Mouse (Mus musculus) CH12.LX (cell line): ENCODE data around the gene Aebp2. TPM values are rescaled to one million over a fixed set of nuclear protein-coding genes. Genes with fewer than 3 reads are reported as not detected.

Experiments used
- DNase-seq: peaks from one replicate; pipeline ENCODE4 v3.0.0-alpha.2; 2013; ENCODE audit errors: extremely low read depth
- H3K27ac ChIP-seq: 2 replicates; pipeline ENCODE4 v1.5.1; 2012; ENCODE audit warnings: low read depth, mild to moderate bottlenecking, control low read depth, moderate library complexity; ENCODE audit not compliant: insufficient read depth
- H3K27me3 ChIP-seq: replicated peaks from 2 replicates; pipeline ENCODE3; 2012; ENCODE audit warnings: inconsistent platforms
- H3K36me3 ChIP-seq, 2 experiments: replicated peaks in 1 of 2; 2 replicates each; pipeline versions ENCODE3 to v1.6.1; 2012; ENCODE audit warnings: inconsistent platforms in 1 of 2, low read length in 1 of 2, mild to moderate bottlenecking in 1 of 2, mixed read lengths in 1 of 2, moderate library complexity in 1 of 2; ENCODE audit not compliant: control insufficient read depth in 1 of 2, insufficient read depth in 1 of 2
- H3K4me1 ChIP-seq, 2 experiments: 2 replicates each; pipeline ENCODE4 v1.6.1; 2012; ENCODE audit warnings: inconsistent platforms in 1 of 2, moderate library complexity in 1 of 2; ENCODE audit not compliant: insufficient read depth in 2 of 2, control insufficient read depth in 1 of 2
- H3K4me2 ChIP-seq: 2 replicates; pipeline ENCODE4 v1.6.1; 2012; ENCODE audit warnings: low read depth, mild to moderate bottlenecking, control low read depth; ENCODE audit not compliant: poor library complexity, insufficient read depth, severe bottlenecking
- H3K4me3 ChIP-seq, 3 experiments: fragments of 150-350 bp in 1 of 3; sonication (generic) in 1 of 3; replicated peaks in 1 of 3; 2 replicates each; pipeline versions ENCODE3 to v1.5.1; 2011 to 2012; ENCODE audit warnings: low read depth in 2 of 3, low read length in 2 of 3, mild to moderate bottlenecking in 2 of 3, moderate library complexity in 2 of 3, control low read depth in 1 of 3, improper control_type of control experiment in 1 of 3, inconsistent platforms in 1 of 3, mixed read lengths in 1 of 3; ENCODE audit not compliant: poor library complexity in 1 of 3
- H3K79me2 ChIP-seq: replicated peaks from 2 replicates; pipeline ENCODE4 v1.6.1; 2012; ENCODE audit warnings: mild to moderate bottlenecking, moderate library complexity; ENCODE audit not compliant: control insufficient read depth, poor library complexity, insufficient read depth, severe bottlenecking; ENCODE audit errors: extremely low read depth
- H3K9ac ChIP-seq: 2 replicates; pipeline ENCODE4 v1.6.1; 2012; ENCODE audit warnings: low read depth, mild to moderate bottlenecking, control low read depth, moderate library complexity; ENCODE audit not compliant: insufficient read depth
- H3K9me3 ChIP-seq: replicated peaks from 2 replicates; pipeline ENCODE3; 2012; ENCODE audit warnings: low read length, inconsistent platforms, mixed read lengths
- BHLHE40 ChIP-seq: IDR thresholded peaks from 2 replicates; pipeline ENCODE4 v1.6.1; 2011; ENCODE audit warnings: mild to moderate bottlenecking, low read depth, low read length, improper control_type of control experiment
- CHD1 ChIP-seq: IDR thresholded peaks from 2 replicates; pipeline ENCODE4 v1.6.1; 2012; ENCODE audit warnings: low read depth, low read length, improper control_type of control experiment, inconsistent platforms
- CHD2 ChIP-seq: IDR thresholded peaks from 2 replicates; pipeline ENCODE4 v1.6.1; 2011; ENCODE audit warnings: low read length, improper control_type of control experiment
- CTCF ChIP-seq, 2 experiments: IDR thresholded peaks in 1 of 2; conservative IDR thresholded peaks in 1 of 2; 2 replicates each; pipeline ENCODE4 v1.5.1; 2011 to 2012; ENCODE audit warnings: low read depth in 2 of 2, low read length in 2 of 2, improper control_type of control experiment in 1 of 2, inconsistent platforms in 1 of 2, mild to moderate bottlenecking in 1 of 2, moderate library complexity in 1 of 2
- E2F4 ChIP-seq: IDR thresholded peaks from 2 replicates; pipeline ENCODE4 v1.6.1; 2011; ENCODE audit warnings: low read depth, low read length, improper control_type of control experiment; ENCODE audit not compliant: insufficient replicate concordance
- ELF1 ChIP-seq: IDR thresholded peaks from 2 replicates; pipeline ENCODE4 v1.6.1; 2014; ENCODE audit warnings: low read depth, mild to moderate bottlenecking, inconsistent platforms, low read length, improper control_type of control experiment
- EP300 ChIP-seq: IDR thresholded peaks from 2 replicates; pipeline ENCODE4 v1.6.1; 2011; ENCODE audit warnings: low read length, improper control_type of control experiment
- ETS1 ChIP-seq: conservative IDR thresholded peaks from 2 replicates; pipeline ENCODE4 v1.6.1; 2012; ENCODE audit warnings: low read depth, mild to moderate bottlenecking, inconsistent platforms, low read length, improper control_type of control experiment, moderate library complexity
- GABPA ChIP-seq: IDR thresholded peaks from 2 replicates; pipeline ENCODE4 v1.6.1; 2012; ENCODE audit warnings: low read depth, low read length, improper control_type of control experiment, inconsistent platforms; ENCODE audit not compliant: insufficient replicate concordance
- IRF4 ChIP-seq: IDR thresholded peaks from 2 replicates; pipeline ENCODE4 v1.6.1; 2014; ENCODE audit warnings: low read depth, mild to moderate bottlenecking, inconsistent platforms, low read length, improper control_type of control experiment
- JUN ChIP-seq: IDR thresholded peaks from 2 replicates; pipeline ENCODE4 v1.6.1; 2011; ENCODE audit warnings: low read depth, mild to moderate bottlenecking, low read length, improper control_type of control experiment, moderate library complexity; ENCODE audit not compliant: insufficient read depth
- JUND ChIP-seq: conservative IDR thresholded peaks from 2 replicates; pipeline ENCODE4 v1.6.1; 2011; ENCODE audit warnings: low read depth, low read length, improper control_type of control experiment
- KAT2A ChIP-seq: IDR thresholded peaks from 2 replicates; pipeline ENCODE4 v1.6.1; 2012; ENCODE audit warnings: low read length, improper control_type of control experiment, inconsistent platforms; ENCODE audit not compliant: insufficient replicate concordance
- MAFK ChIP-seq: IDR thresholded peaks from 2 replicates; pipeline ENCODE4 v1.6.1; 2011; ENCODE audit warnings: low read length, improper control_type of control experiment; ENCODE audit not compliant: insufficient replicate concordance
- MAX ChIP-seq: IDR thresholded peaks from 2 replicates; pipeline ENCODE4 v1.6.1; 2011; ENCODE audit warnings: low read length, improper control_type of control experiment
- MEF2A ChIP-seq: IDR thresholded peaks from 2 replicates; pipeline ENCODE4 v1.6.1; 2014; ENCODE audit warnings: low read depth, mild to moderate bottlenecking, inconsistent platforms, low read length, improper control_type of control experiment, borderline replicate concordance
- MXI1 ChIP-seq: IDR thresholded peaks from 2 replicates; pipeline ENCODE4 v1.6.1; 2011; ENCODE audit warnings: mild to moderate bottlenecking, low read depth, low read length, improper control_type of control experiment
- MYC ChIP-seq: IDR thresholded peaks from 2 replicates; pipeline ENCODE4 v1.6.1; 2011; ENCODE audit warnings: low read depth, mild to moderate bottlenecking, improper control_type of control experiment, low read length
- NELFE ChIP-seq: IDR thresholded peaks from 2 replicates; pipeline ENCODE4 v1.6.1; 2011; ENCODE audit warnings: low read depth, low read length, improper control_type of control experiment
- NRF1 ChIP-seq: IDR thresholded peaks from 2 replicates; pipeline ENCODE4 v1.6.1; 2014; ENCODE audit warnings: low read depth, mild to moderate bottlenecking, inconsistent platforms, low read length, improper control_type of control experiment, moderate library complexity
- PAX5 ChIP-seq: IDR thresholded peaks from 2 replicates; pipeline ENCODE4 v1.6.1; 2012; ENCODE audit warnings: low read length, inconsistent platforms, mixed read lengths
- POLR2A ChIP-seq: IDR thresholded peaks from 2 replicates; pipeline ENCODE4 v1.6.1; 2011; ENCODE audit warnings: low read depth, mild to moderate bottlenecking, improper control_type of control experiment, low read length
- POLR2AphosphoS2 ChIP-seq: IDR thresholded peaks from 2 replicates; pipeline ENCODE4 v1.6.1; 2011; ENCODE audit warnings: low read depth, low read length, improper control_type of control experiment
- RAD21 ChIP-seq: IDR thresholded peaks from 2 replicates; pipeline ENCODE4 v1.6.1; 2011; ENCODE audit warnings: low read depth, mild to moderate bottlenecking, low read length, improper control_type of control experiment, moderate library complexity
- RCOR1 ChIP-seq: conservative IDR thresholded peaks from 2 replicates; pipeline ENCODE4 v1.6.1; 2012; ENCODE audit warnings: low read depth, mild to moderate bottlenecking, inconsistent platforms, low read length, improper control_type of control experiment
- SIN3A ChIP-seq: IDR thresholded peaks from 2 replicates; pipeline ENCODE4 v1.6.1; 2012; ENCODE audit warnings: low read length, improper control_type of control experiment, inconsistent platforms
- SMC3 ChIP-seq: IDR thresholded peaks from 2 replicates; pipeline ENCODE4 v1.6.1; 2011; ENCODE audit warnings: low read depth, low read length, improper control_type of control experiment
- TBP ChIP-seq: conservative IDR thresholded peaks from 2 replicates; pipeline ENCODE4 v1.6.1; 2011; ENCODE audit warnings: low read depth, low read length, improper control_type of control experiment
- UBTF ChIP-seq: IDR thresholded peaks from 2 replicates; pipeline ENCODE4 v1.6.1; 2012; ENCODE audit warnings: low read depth, mild to moderate bottlenecking, inconsistent platforms, low read length, improper control_type of control experiment, moderate library complexity
- USF1 ChIP-seq: IDR thresholded peaks from 2 replicates; pipeline ENCODE4 v1.6.1; 2014; ENCODE audit warnings: low read depth, mild to moderate bottlenecking, inconsistent platforms, low read length, improper control_type of control experiment
- USF2 ChIP-seq: conservative IDR thresholded peaks from 2 replicates; pipeline ENCODE4 v1.6.1; 2011; ENCODE audit warnings: low read depth, low read length, improper control_type of control experiment
- ZC3H11A ChIP-seq: IDR thresholded peaks from 2 replicates; pipeline ENCODE4 v1.6.1; 2012; ENCODE audit warnings: low read depth, mild to moderate bottlenecking, inconsistent platforms, low read length, improper control_type of control experiment
- ZKSCAN1 ChIP-seq: IDR thresholded peaks from 2 replicates; pipeline ENCODE4 v1.6.1; 2012; ENCODE audit warnings: low read depth, inconsistent platforms, low read length, improper control_type of control experiment, borderline replicate concordance
- ZMIZ1 ChIP-seq: IDR thresholded peaks from 2 replicates; pipeline ENCODE4 v1.6.1; 2012; ENCODE audit warnings: low read depth, mild to moderate bottlenecking, inconsistent platforms, low read length, improper control_type of control experiment
- ZNF384 ChIP-seq: IDR thresholded peaks from 2 replicates; pipeline ENCODE4 v1.6.1; 2012; ENCODE audit warnings: low read depth, low read length, improper control_type of control experiment, inconsistent platforms
- dilution Hi-C: fragments of 300-500 bp; cut with MboI; formaldehyde crosslinking; loops from 2 replicates; pipeline ENCODE4 v1.14.3; 2020; ENCODE audit warnings: low sequenced_read_pairs; ENCODE audit not compliant: extremely low pct_unique_long_range_greater_than_20kb, extremely low pct_ligation_motif_present
- in situ Hi-C: fragments of 300-500 bp; cut with MboI; formaldehyde crosslinking; loops from 3 replicates; pipeline ENCODE4 v1.14.3; 2019; ENCODE audit warnings: low sequenced_read_pairs, low pct_ligation_motif_present, low pct_unique_long_range_greater_than_20kb, mixed read lengths
- polyA plus RNA-seq: library from polyadenylated mRNA; unstranded; fragments of >175 nt; gene quantifications from 2 replicates; pipeline ENCODE4 v1.2.1, GENCODE M21; 2012; ENCODE audit warnings: low read depth; ENCODE audit not compliant: insufficient read length
- total RNA-seq, 2 experiments: library from RNA; depleted of rRNA; stranded (reverse); fragments of 300-350 nt in 1 of 2; fragments of >200 nt in 1 of 2; gene quantifications; 2 replicates each; pipeline ENCODE4 v1.2.3; 2012 to 2014

Gene Aebp2
- total and polyA plus RNA-seq, 3 experiments = 54.4 to 63.3 (median 59.9) TPM

- TF ChIP-seq MYC (0 out of 2 replicates have a peak, but pooled peaks have one; percentile 23), UBTF (no peak), RCOR1 (no peak), MAFK (0 out of 2 replicates have a peak, but pooled peaks have one; percentile 5), POLR2A (peak; percentile 10; the same call in 1 of the 2 replicates)
Measured at GRCm38 (mm10) chr6:140621622-140622021, 841 bp upstream of the Aebp2 start (continued).

- dilution Hi-C loops (no loop called here), in situ Hi-C loops (no loop called here)
- H3K4me1 ChIP-seq = peaks cover 13 to 53% of the 10 kb centered on the region in 2 experiments
- H3K27me3 ChIP-seq = no peaks in the 10 kb centered on the region
- peak overlapping the region; percentile 58 for H3K4me2 ChIP-seq
- H3K4me3 ChIP-seq = peak overlapping the region; percentile 91 to 99 (median 92)
- peak; percentile 87 for DNase-seq
- peak overlapping the region; percentile 94 for H3K27ac ChIP-seq
- H3K79me2 ChIP-seq = peaks cover 49% of the 10 kb centered on the region
- H3K9me3 ChIP-seq = no peaks in the 10 kb centered on the region
- peaks cover 0 to 6% of the 10 kb centered on the region in 2 experiments for H3K36me3 ChIP-seq
- H3K9ac ChIP-seq = peak overlapping the region; percentile 97
- TF ChIP-seq ZMIZ1 (no peak; the same call in 1 of the 2 replicates), MAFK (no peak), GABPA (no peak), CHD1 (no peak), EP300 (no peak), PAX5 (no peak), RAD21 (no peak), ETS1 (peak; percentile 48; the same call in 1 of the 2 replicates), USF1 (no peak), ELF1 (peak; percentile 53), NRF1 (peak; percentile 95), JUND (peak; percentile 73), ZNF384 (no peak), UBTF (peak; percentile 82; the same call in 1 of the 2 replicates), ZKSCAN1 (no peak), TBP (no peak), MAX (peak; percentile 71; the same call in 1 of the 2 replicates), USF2 (no peak), NELFE (peak; percentile 57; the same call in 1 of the 2 replicates), SIN3A (peak; percentile 20; the same call in 1 of the 2 replicates), ZC3H11A (no peak), CTCF (conservative IDR thresholded peaks at IDR 0.05 in 1 of 2, IDR thresholded peaks at IDR 0.05 in 1 of 2; ENCODE audit: low read depth in 2 of 2, low read length in 2 of 2) (no peak), MXI1 (peak; percentile 82; the same call in 1 of the 2 replicates), IRF4 (peak; percentile 75), MEF2A (peak; percentile 69), MYC (no peak), JUN (no peak), BHLHE40 (peak; percentile 75), SMC3 (no peak), POLR2AphosphoS2 (no peak), CHD2 (no peak), E2F4 (0 out of 2 replicates have a peak, but pooled peaks have one; percentile 37), KAT2A (peak; percentile 72; the same call in 1 of the 2 replicates), RCOR1 (0 out of 2 replicates have a peak, but pooled peaks have one; percentile 51)
Measured at GRCm38 (mm10) chr6:140623226-140624095, 998 bp downstream of the Aebp2 start.
